Mouse (Mus musculus) neural tube, embryonic 11.5 days (tissue): ENCODE data around the gene 1700025G04Rik. TPM values are rescaled to one million over a fixed set of nuclear protein-coding genes. Genes with fewer than 3 reads are reported as not detected.

ENCODE experiments used
- ATAC-seq: fragments of 200-750 bp; cut with Nextera tagmentation; 2 replicates; pipeline ENCODE4 v1.8.0; 2017; ENCODE audit warnings: moderate number of reproducible peaks, mild to moderate bottlenecking, moderate TSS enrichment, moderate library complexity; ENCODE audit not compliant: insufficient read depth, low FRiP score, low TSS enrichment
- DNase-seq: peaks from one replicate; pipeline ENCODE4 v3.0.0-alpha.2; 2015; ENCODE audit warnings: low spot score
- H3K27ac ChIP-seq: fragments of 300-500 bp; sonication (generic); 2 replicates; pipeline ENCODE4 v1.5.1; 2014; ENCODE audit warnings: low read depth, mild to moderate bottlenecking, low read length
- H3K27me3 ChIP-seq: fragments of 300-500 bp; sonication (generic); 2 replicates; pipeline ENCODE4 v1.6.1; 2014; ENCODE audit warnings: mild to moderate bottlenecking, low read length, mixed read lengths; ENCODE audit not compliant: control insufficient read depth, insufficient read depth
- H3K36me3 ChIP-seq: fragments of 300-500 bp; sonication (generic); 2 replicates; pipeline ENCODE4 v1.6.1; 2014; ENCODE audit warnings: mild to moderate bottlenecking, low read length, moderate library complexity, mixed read lengths; ENCODE audit not compliant: control insufficient read depth, insufficient read depth
- H3K4me1 ChIP-seq: fragments of 300-500 bp; sonication (generic); 2 replicates; pipeline ENCODE4 v1.6.1; 2014; ENCODE audit warnings: low read length, mixed read lengths; ENCODE audit not compliant: control insufficient read depth, insufficient read depth
- H3K4me2 ChIP-seq: fragments of 300-500 bp; sonication (generic); 2 replicates; pipeline ENCODE4 v1.6.1; 2014; ENCODE audit warnings: low read depth, mild to moderate bottlenecking, moderate library complexity
- H3K4me3 ChIP-seq: fragments of 300-500 bp; sonication (generic); 2 replicates; pipeline ENCODE4 v1.5.1; 2014; ENCODE audit warnings: low read depth, low read length
- H3K9ac ChIP-seq: fragments of 300-500 bp; sonication (generic); 2 replicates; pipeline ENCODE4 v1.6.1; 2014; ENCODE audit warnings: mild to moderate bottlenecking, low read length
- H3K9me3 ChIP-seq: fragments of 300-500 bp; sonication (generic); 2 replicates; pipeline ENCODE4 v1.6.1; 2016; ENCODE audit warnings: low read length; ENCODE audit not compliant: control insufficient read depth
- WGBS: fragments of 180-500 bp; shearing (Covaris S2); extraction: QIAGEN DNeasy Blood & Tissue Kit; methylation state at CpG from one replicate; pipeline ENCODE4 v1.1.7; 2014; 5-methylcytosine and 5-hydroxymethylcytosine counted together
- polyA plus RNA-seq: library from polyadenylated mRNA; unstranded; fragments of >200 nt; fragmentation: Nextera tagmentation; extraction: Ambion mirVana; gene quantifications from 2 replicates; pipeline ENCODE4 v1.2.1, GENCODE M21; 2014

The 1700025G04Rik gene
- polyA plus RNA-seq, 1 experiment from 2014 or later: 40.7 TPM

- H3K4me2 ChIP-seq: no peak overlapping the region
- DNase-seq (no peak), ATAC-seq (no peak)
- H3K9ac ChIP-seq: no peak overlapping the region
- WGBS: 83% methylated on average over 3 of the region's 3 CpGs
- H3K9me3 ChIP-seq: no peaks in the 10 kb centered on the region
- H3K27ac ChIP-seq: no peak overlapping the region
- no peak overlapping the region for H3K4me3 ChIP-seq
- H3K27me3 ChIP-seq: no peaks in the 10 kb centered on the region
- H3K36me3 ChIP-seq: no peaks in the 10 kb centered on the region
- H3K4me1 ChIP-seq: no peaks in the 10 kb centered on the region
Observed at GRCm38 (mm10) chr1:152018322-152018721, 71.6 kb downstream of the 1700025G04Rik start.

GRCm38 (mm10) chr1:152016663-152017062 lies 73.3 kb downstream of the 1700025G04Rik start:
- H3K4me1 ChIP-seq: no peaks in the 10 kb centered on the region
- H3K9me3 ChIP-seq: no peaks in the 10 kb centered on the region
- ATAC-seq (no peak), DNase-seq (no peak)
- H3K4me2 ChIP-seq: no peak overlapping the region
- H3K27ac ChIP-seq: no peak overlapping the region
- no peak overlapping the region for H3K4me3 ChIP-seq
- 87% methylated on average over 3 of the region's 3 CpGs for WGBS
- H3K9ac ChIP-seq: no peak overlapping the region
- H3K27me3 ChIP-seq: no peaks in the 10 kb centered on the region
- no peaks in the 10 kb centered on the region for H3K36me3 ChIP-seq

GRCm38 (mm10) chr1:152015555-152016125 lies 74.3 kb downstream of the 1700025G04Rik start:
- H3K4me3 ChIP-seq: no peak overlapping the region
- H3K4me1 ChIP-seq: no peaks in the 10 kb centered on the region
- no peaks in the 10 kb centered on the region for H3K27me3 ChIP-seq
- no peak overlapping the region for H3K9ac ChIP-seq
- DNase-seq (no peak), ATAC-seq (no peak)
- no peaks in the 10 kb centered on the region for H3K9me3 ChIP-seq
- H3K36me3 ChIP-seq: no peaks in the 10 kb centered on the region
- no peak overlapping the region for H3K4me2 ChIP-seq
- WGBS: 88% methylated on average over 7 of the region's 7 CpGs
- no peak overlapping the region for H3K27ac ChIP-seq

- DNase-seq: no peak
- 92% methylated on average over 5 of the region's 5 CpGs for WGBS
- ATAC-seq: no peak
Observed at GRCm38 (mm10) chr1:152011741-152012140, 78.2 kb downstream of the 1700025G04Rik start.

GRCm38 (mm10) chr1:152010251-152010980 lies 79.5 kb downstream of the 1700025G04Rik start:
- no peak for DNase-seq
- Histone ChIP-seq H3K4me1 (no peaks in the 10 kb centered on the region), H3K36me3 (no peaks in the 10 kb centered on the region), H3K4me2 (no peak overlapping the region), H3K4me3 (no peak overlapping the region), H3K27ac (no peak overlapping the region), H3K27me3 (no peaks in the 10 kb centered on the region), H3K9me3 (no peaks in the 10 kb centered on the region), H3K9ac (no peak overlapping the region)
- no peak for ATAC-seq
- whole genome bisulfite sequencing: 75% methylated on average over 13 of the region's 13 CpGs

More at GRCm38 (mm10) chr1:152011741-152012140, 78.2 kb downstream of the 1700025G04Rik start:
- Histone ChIP-seq H3K36me3 (no peaks in the 10 kb centered on the region), H3K4me1 (no peaks in the 10 kb centered on the region), H3K9me3 (no peaks in the 10 kb centered on the region), H3K4me3 (no peak overlapping the region), H3K27ac (no peak overlapping the region), H3K27me3 (no peaks in the 10 kb centered on the region), H3K4me2 (no peak overlapping the region), H3K9ac (no peak overlapping the region)

GRCm38 (mm10) chr1:152008473-152008991 lies 81.4 kb downstream of the 1700025G04Rik start:
- Histone ChIP-seq H3K9me3 (no peaks in the 10 kb centered on the region), H3K4me3 (no peak overlapping the region), H3K4me1 (no peaks in the 10 kb centered on the region; the same call in 1 of the 2 replicates), H3K9ac (no peak overlapping the region), H3K4me2 (no peak overlapping the region), H3K36me3 (no peaks in the 10 kb centered on the region), H3K27me3 (no peaks in the 10 kb centered on the region), H3K27ac (no peak overlapping the region)
- DNase-seq: no peak
- WGBS: 69% methylated on average over 8 of the region's 8 CpGs
- no peak for ATAC-seq

- 94% methylated on average over 6 of the region's 6 CpGs for WGBS
Observed at GRCm38 (mm10) chr1:152006529-152006928, 83.4 kb downstream of the 1700025G04Rik start.

GRCm38 (mm10) chr1:152004509-152004908 lies 85.4 kb downstream of the 1700025G04Rik start:
- Histone ChIP-seq H3K4me2 (no peak overlapping the region), H3K9ac (no peak overlapping the region), H3K9me3 (no peaks in the 10 kb centered on the region), H3K4me1 (no peaks in the 10 kb centered on the region; the same call in 1 of the 2 replicates), H3K36me3 (no peaks in the 10 kb centered on the region), H3K27ac (no peak overlapping the region), H3K4me3 (no peak overlapping the region), H3K27me3 (no peaks in the 10 kb centered on the region)
- ATAC-seq: no peak
- 79% methylated on average over 6 of the region's 6 CpGs for WGBS
- DNase-seq: no peak

More at GRCm38 (mm10) chr1:152006529-152006928, 83.4 kb downstream of the 1700025G04Rik start:
- no peaks in the 10 kb centered on the region for H3K36me3 ChIP-seq
- H3K9me3 ChIP-seq: no peaks in the 10 kb centered on the region
- no peak overlapping the region for H3K4me2 ChIP-seq
- no peak overlapping the region for H3K4me3 ChIP-seq
- DNase-seq (no peak), ATAC-seq (no peak)
- H3K27ac ChIP-seq: no peak overlapping the region
- no peak overlapping the region for H3K9ac ChIP-seq
- no peaks in the 10 kb centered on the region for H3K27me3 ChIP-seq
- H3K4me1 ChIP-seq: no peaks in the 10 kb centered on the region; the same call in 1 of the 2 replicates

- DNase-seq (no peak), ATAC-seq (no peak)
- Histone ChIP-seq H3K27me3 (no peaks in the 10 kb centered on the region), H3K36me3 (no peaks in the 10 kb centered on the region), H3K9ac (no peak overlapping the region), H3K4me1 (no peaks in the 10 kb centered on the region; the same call in 1 of the 2 replicates), H3K27ac (no peak overlapping the region), H3K4me2 (no peak overlapping the region), H3K9me3 (no peaks in the 10 kb centered on the region), H3K4me3 (no peak overlapping the region)
- WGBS: 88% methylated on average over 5 of the region's 5 CpGs
Observed at GRCm38 (mm10) chr1:152000461-152000860, 89.5 kb downstream of the 1700025G04Rik start.
